Mouse (Mus musculus) T-helper 1 cell (primary cell): ENCODE results near the gene Nek7.

Source experiments
- in situ Hi-C: fragments of 300-600 bp; cut with MboI, MseI; formaldehyde crosslinking; loops from one replicate; pipeline ENCODE4 v1.15.1; 2025; ENCODE audit warnings: high pct_unique_total_duplicates

Nek7 gene

DNA sequence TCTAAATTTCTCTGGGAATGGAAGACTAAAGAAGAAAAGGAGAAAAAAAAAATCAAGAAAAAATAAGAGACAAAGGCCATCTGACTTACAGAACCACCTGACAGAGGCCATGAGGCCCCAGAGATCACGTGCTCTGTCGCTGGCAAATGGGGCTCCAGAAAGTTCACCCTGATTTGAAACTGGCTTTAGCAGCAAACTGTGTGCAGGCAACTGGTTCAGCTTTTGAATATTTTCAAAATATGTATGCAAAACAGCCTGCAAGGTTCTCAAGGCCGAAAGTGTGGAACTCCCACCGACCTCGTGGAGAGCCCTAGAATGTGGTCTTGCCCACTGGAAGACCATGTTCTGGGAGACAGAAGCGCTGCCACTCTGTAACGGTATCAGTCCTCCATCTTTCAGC is 11.6 kb downstream of the Nek7 start:
- in situ Hi-C loops, result no loop called here

DNA sequence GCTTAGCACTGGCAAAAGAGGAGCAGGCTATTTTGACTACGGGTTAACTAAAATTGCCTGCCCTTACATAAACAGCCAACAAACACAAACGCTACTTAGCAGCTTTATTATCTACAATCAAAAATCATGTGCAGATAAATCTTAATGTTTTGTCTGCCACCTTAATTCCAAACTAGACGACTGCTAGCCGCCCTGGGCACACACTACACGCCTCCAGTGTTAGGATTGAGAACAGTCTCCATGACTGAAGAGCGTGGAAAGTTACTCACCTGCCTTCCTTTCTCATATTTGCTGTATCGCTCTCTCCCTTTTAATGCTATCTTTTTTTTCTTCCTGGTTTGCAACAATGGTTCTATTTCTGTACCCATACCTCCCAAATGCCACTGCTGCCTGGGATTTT is 12.1 kb downstream of the Nek7 start:
- in situ Hi-C loops, result no loop called here

DNA sequence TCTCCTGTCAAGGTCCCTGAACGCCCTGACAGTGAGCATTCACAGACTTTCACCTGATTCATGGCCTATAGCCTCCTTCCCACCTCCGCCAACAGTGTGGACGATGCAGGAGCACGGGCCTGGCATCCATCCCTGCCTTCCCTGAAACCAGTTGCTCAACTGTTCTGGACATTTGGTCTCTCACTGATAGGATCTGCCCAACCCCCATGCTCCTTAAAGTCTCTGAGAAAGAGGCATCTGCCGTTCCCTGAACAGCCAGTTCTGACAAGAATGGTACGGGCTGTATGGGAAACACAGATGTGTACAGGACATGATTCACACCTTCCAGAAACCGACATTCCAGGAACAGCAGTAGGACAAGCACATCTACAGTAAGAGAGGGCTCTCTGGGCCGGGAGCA is 13.2 kb downstream of the Nek7 start:
- in situ Hi-C loops, result no loop called here

DNA sequence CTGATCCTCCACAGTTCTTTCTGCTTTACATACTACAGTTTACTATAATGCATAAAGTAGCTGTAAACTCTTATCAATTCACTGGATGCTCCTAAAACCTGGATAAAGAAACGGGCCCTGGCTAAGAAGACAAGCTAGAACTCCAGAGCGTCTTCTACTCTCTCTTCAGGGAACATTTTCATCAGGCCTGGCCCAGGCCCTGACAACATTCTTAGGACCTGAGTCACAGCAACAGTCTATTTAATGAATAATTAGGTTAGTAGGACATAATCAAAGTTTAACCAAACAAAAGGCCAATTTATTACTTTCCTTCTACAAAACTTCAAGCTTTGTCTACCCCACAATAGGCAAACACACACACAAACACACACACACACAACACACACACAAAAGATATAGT is 15.2 kb downstream of the Nek7 start:
- in situ Hi-C loops, result no loop called here

DNA sequence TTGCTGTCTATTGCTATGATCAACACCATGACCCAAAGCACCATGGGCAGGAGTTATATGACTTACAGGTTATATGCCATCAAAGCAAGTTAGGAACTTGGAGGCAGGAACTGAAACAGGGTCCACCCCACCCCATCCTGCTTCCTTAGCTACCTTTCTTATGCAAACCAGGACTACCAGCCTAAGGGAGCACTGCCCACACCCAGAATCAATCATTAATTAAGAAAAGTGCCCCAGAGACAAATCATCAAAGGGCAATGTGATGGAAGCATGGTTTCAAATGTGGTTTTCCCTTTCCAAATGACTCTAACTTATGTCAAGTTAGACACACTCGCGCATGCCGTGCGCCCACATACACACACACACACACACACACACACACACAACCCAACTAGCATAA is 16.0 kb downstream of the Nek7 start:
- in situ Hi-C loops, result no loop called here

DNA sequence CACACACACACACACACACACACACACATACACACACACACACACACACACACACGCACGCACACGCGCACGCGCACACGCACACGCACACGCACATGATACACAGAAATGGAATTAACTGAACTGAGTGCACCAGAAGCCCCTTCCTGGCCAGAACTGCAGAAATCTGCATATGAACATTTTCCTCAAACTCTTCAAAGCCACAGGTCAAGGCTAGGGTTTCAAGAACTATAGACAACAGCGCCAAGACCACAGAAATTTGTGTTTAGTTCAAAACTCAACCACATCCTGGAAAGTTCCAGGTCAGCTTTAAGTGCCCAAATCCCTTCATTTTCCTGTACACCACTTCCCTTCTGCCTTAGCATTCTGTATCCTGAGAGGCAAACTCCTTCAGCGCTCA is 21.9 kb downstream of the Nek7 start:
- in situ Hi-C loops, result no loop called here

DNA sequence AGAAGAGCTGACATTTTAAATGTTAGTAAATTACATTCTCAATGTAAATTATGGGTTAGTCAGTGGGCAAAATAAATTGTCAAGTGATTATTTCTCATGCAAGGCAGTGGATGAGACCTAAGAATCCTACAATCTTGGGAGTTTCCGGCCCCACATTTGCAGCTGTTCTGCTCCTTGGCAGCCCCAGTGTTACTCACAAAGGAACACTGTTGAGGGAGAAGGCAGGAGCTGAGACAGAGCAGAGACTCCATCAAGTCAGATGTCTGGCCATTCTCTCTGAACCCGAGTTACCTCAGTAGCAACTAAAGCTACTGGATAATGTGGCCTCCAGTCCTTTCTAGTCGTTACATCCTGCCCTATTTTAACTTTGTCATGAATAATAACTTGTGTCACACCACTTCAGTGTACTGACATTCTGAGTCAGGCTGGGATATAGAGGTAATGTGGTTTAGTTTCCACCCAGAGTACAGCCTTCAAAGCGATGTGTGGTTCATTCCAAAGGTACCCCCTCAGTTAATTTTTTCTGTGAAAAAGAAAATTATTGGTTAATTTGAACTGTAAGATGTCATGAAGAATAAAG is 23.7 kb downstream of the Nek7 start:
- in situ Hi-C loops, result no loop called here

DNA sequence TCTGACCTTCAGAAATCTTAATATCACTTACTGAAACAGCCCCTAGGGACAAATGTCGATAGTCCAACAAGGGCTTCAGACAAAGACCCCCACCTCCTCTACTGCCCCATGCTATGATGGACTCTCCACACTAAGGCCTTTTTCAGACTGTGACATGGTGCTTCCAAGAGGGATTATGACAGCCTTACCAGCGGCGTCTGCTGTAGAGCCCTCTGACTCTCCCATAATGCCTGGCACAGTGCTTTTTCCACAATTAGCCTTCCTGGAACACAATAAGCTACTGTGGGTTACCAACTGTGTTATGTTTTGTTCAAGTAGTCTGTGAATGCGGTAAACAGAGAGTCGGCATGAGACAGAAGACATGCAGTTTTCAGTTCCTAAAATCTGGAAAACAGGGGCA is 25.0 kb downstream of the Nek7 start:
- in situ Hi-C loops, result no loop called here

DNA sequence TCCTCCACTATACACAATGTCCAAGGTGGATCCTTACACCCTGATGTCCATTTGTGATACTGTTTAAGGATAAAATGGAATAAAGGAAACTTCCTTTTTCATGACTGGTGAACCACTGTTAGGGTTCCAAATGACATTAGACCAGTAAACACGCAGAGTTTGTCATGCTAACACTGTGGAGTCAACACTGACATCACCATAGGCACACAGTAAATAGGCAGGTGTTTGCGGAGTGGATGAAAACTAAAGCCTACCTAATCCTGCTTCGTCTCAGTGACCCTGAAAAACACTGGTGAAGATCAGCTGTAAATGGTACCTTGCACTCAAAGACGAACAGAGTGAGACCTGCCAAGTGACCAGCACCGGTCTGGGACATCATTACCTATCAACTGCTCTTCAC is 26.0 kb downstream of the Nek7 start:
- in situ Hi-C loops, result no loop called here

DNA sequence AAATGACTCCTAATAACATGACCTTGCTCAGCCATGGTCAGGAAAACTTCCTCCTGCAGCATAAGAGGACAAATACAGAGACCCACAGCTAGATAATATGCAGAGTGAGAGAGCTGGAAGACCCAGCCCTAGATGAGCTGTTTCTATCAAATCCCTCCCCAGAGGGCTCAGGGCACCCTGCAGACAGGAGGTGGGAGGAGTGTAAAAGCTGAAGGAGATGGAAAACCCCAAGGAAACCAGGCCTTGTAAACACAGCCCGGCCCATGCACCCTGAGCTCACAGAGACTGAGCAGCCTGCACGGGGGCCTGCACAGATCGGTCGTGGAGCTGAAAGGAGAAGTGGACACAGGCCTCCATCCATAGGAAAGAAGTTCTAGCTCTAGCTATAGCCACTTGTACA is 27.5 kb downstream of the Nek7 start:
- in situ Hi-C loops, result no loop called here

DNA sequence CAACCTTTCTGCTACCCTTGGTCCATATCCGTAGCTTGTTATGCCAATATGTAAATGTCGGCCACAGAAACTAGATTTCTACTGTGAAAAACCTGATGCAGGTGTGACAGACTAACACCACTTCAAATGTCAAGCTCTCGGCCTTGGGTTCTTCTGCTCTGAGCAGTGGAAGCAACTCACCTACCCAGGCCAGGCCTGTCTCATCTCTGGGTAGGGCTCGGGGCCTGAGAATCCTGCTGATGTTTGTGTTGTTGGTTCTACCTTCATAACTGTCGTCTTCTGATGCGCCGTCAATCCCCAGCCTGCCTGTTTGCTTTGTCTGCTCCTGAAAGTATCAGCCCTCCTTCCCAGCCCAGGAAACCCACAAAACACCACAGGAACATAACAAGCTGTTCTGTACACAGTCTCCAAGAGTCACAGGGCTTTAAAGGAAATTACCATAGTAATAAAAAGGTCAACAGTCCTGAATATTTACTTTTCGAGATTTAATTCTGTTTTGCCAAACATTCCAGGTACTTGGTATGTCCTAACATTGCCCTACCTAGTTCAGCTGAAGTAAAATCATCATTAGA is 29.4 kb downstream of the Nek7 start:
- in situ Hi-C loops, result no loop called here

DNA sequence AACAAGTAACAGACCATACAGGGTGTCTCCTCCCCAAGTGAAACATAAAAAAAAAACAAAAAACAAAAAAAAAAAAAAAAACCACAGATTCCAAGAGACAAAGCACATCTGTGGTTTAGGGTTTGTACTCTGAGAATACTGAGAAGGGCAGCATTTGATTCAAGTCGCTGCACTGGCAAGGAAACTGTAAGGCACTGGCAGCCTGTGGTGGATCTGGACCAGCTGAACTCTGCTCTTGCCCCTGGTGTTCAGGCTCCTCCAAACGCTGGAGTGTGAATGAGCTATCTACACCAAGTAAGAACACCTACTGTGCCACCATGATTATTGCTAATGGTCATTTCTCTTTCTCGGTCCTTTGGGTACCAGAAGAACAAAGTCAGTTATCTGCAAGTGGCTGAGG is 30.8 kb downstream of the Nek7 start:
- in situ Hi-C loops, result loop anchor here (10.0 kb wide), 1 partner anchor 684 kb away; no protein-coding TSS in a partner anchor

DNA sequence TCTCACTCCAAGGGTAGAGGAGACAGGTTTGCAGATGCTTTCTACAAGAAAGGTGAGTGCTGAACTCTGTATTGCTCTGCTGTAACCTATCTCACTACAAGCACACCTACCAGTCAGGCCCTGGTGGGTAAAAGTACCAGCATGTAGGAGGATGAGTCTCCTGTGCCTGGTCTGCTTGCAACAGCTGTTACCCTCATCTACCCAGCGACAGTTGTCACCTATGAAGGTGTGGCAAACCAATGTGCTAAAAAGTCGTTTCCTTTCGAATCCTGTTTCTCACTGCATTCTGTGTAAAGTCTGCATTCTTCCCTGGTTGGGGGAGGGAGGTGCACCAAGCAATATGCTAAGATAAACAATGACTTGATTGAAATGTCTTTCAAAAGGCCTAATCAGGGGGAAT is 32.1 kb downstream of the Nek7 start:
- in situ Hi-C loops, result loop anchor here (10.0 kb wide), 1 partner anchor 683 kb away; no protein-coding TSS in a partner anchor

DNA sequence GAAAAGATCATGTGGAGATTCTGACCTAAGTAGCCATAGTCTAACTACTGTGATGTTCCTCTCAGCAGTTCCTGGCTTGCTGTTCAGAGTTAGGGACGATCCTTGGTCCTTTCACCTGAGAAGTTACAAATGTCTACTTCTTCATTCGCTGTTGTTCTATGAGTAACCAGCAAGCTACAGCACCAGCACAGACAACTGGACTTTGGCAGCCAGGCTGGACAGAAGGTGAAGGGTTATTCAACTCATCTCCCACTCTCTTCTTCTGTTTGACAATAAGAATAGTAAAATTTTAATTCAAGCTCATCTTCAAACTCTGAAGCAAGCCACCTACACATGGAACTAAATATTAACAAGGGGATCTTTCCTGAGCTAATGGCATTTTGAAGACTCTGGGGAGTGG is 33.0 kb downstream of the Nek7 start:
- in situ Hi-C loops, result loop anchor here (10.0 kb wide), 1 partner anchor 682 kb away; no protein-coding TSS in a partner anchor

DNA sequence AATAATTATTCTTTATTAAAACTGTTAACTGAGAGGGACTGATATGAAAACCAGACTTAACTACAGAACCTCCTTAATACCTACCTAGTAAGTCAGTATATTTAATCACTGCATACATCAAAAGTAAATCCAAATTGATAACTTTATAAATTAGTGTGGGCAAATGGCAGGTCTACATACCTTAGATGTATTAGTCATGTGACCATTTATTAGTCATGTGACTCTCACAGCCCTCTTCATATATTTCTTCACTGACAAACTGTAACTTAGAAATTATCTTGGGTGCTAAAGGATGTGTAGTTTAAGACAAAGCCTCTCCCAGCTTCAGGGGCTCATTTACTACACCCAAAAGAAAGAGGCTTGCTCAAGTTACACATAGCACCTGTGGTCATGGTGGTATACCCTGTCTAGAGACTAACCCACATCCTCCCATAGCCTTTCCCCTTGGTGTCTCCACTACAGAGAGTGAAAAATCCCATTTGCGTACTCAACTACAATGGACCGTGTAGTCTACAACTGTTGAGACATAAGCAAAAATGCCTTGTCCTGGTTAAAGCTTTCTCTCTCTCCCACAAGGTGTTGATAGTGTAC is 35.4 kb downstream of the Nek7 start:
- in situ Hi-C loops, result loop anchor here (10.0 kb wide), 1 partner anchor 680 kb away; no protein-coding TSS in a partner anchor

DNA sequence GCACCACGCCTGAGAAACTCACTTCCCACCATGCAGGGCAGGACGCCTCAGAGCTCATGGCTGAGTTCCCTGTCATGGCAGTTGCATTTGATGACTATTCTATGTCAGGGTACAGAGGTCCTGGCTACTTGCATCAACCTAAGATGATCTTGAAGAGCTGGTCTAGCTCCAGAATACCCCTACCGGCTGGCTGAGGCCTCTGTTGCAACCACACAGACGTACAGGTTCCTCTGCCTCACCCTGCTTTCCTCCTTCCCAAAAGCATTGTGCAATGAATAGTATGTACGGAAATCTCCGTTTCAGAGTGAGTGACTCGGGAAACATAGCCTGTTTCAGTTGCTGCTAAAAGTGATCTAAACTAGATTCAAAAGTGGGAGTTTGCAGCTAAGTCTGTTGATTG is 37.7 kb downstream of the Nek7 start:
- in situ Hi-C loops, result loop anchor here (10.0 kb wide), 1 partner anchor 677 kb away; no protein-coding TSS in a partner anchor

DNA sequence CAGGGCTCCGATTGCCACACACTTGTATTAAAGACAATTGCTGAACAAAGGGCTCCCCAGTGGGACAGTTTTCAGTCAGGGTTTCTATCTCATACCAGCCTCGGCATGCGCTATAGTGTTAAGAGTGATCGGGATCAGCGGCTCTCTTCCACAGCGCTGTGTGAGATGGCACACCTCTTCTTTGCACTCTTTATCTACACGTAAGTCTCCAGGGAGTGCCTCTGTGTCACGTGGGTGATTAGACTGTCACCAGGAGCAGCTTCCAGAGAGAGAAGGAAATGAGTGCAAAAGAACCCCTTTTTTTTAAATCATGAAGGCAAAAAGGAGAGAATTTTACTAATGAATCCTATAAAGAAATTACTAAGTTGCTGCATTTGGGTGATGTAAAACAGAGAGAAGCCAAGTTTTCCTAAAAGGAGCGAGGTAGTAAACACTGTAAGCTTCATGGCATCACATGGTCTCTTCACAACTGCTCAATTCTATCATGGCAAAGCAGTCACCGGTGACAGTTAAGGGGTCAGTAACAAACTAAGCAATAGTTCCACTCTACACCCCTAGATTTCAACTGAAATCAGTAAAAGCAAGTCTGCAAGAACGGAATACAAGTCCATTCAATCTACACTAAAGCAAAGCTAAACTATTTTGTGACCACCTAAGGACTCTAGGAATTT is 40.0 kb downstream of the Nek7 start:
- in situ Hi-C loops, result loop anchor here (10.0 kb wide), 1 partner anchor 675 kb away; no protein-coding TSS in a partner anchor

DNA sequence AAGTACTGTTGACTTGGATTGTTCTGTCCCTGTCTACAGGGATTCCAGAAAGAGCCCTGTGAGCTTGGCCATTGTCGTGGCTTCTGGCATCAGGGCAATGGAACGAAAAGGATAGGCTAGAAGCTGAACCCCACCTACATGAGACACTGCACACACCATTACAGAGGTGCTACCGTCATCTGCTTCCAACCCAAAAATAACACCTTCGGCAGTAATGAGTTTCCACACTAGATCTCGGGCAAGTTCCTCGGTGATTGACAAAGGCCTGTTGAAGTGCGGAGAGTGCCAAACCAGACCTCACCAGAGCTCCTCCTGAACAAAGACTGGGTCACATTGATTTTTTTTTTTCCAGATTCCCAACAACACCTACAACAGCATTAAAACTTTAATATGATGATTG is 40.7 kb downstream of the Nek7 start:
- in situ Hi-C loops, result no loop called here

DNA sequence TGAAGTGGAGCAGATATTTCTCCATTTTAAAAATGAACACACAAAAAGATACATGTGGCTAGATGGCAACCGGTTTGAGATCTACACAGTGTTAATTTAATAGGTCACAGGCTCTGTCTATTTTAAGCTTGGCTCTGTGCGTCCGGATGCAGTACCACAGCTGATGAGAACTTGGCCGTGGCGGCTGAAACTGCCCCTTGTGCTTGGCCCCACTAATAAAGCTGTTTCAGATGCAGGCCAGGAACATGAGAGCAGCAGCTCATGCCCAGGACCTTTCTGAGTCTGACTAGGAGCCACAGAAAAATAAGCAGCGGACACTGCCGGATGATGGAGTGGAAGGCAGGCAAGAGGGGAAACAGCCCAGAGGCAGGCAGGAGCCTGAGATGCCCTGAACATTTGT is 43.1 kb downstream of the Nek7 start:
- in situ Hi-C loops, result no loop called here

DNA sequence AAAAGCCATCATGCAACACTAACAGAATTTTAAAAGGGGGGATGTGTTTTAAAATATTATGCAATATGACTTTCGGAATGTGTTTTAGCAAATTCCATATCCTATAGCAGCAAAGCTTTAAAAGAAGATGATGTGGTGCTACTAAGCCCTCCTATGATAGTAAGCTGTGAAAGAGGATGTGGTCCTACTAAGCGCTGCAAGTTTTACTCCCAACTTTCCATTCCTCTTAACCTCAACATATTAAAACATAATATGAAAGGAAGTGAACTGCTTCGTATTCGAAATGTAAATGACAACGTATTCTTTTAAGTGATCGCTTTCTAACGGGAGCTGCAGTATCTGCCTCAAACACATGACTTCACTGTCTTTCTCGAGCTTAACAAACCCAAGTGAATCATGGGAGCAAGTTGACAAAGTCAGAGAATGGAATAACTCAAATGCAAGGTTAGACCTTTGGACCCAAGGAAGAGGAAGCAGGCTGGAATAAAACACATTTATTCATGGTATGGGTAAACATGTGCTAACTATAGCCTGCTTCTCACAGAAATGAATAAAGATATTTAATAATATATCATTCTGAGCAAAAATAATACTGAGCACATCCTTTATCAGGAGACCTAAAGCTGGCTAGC is 43.8 kb downstream of the Nek7 start:
- in situ Hi-C loops, result no loop called here

DNA sequence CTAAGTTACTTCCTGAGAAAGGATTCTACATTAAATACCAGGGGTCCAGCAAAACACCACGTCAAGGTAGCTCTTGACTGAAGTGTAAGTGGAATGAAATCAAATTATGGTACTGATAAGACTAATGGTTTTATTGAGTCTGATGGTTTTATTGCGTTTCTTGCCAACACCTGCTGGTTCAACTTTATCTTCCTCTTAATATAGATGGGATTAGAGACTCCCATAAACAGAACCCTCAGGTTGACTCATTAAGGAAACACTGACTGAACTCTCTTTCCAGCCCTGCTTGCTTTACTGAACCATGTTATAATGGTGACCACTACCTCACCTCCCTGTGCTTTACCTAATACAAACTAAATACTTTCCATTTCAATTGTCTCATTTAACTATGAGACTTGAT is 44.3 kb downstream of the Nek7 start:
- in situ Hi-C loops, result no loop called here
